Mouse (Mus musculus) thymus, postnatal 0 days (tissue): ENCODE measurements around the gene Trak1. TPM values are rescaled to one million over a fixed set of nuclear protein-coding genes. Genes with fewer than 3 reads are reported as not detected.
A peak's percentile ranks its signal among the peaks of the same experiment; 100 is the strongest.

ENCODE experiments used
- DNase-seq: peaks from one replicate; pipeline ENCODE4 v3.0.0-alpha.2; 2015; ENCODE audit warnings: low spot score
- polyA plus RNA-seq: library from polyadenylated mRNA; unstranded; fragments of >200 nt; fragmentation: Nextera tagmentation; extraction: Ambion mirVana; gene quantifications from 2 replicates; pipeline ENCODE4 v1.2.1, GENCODE M21; 2015

Trak1 gene
- polyA plus RNA-seq, 1 experiment from 2014 or later = 22.6 TPM

DNA sequence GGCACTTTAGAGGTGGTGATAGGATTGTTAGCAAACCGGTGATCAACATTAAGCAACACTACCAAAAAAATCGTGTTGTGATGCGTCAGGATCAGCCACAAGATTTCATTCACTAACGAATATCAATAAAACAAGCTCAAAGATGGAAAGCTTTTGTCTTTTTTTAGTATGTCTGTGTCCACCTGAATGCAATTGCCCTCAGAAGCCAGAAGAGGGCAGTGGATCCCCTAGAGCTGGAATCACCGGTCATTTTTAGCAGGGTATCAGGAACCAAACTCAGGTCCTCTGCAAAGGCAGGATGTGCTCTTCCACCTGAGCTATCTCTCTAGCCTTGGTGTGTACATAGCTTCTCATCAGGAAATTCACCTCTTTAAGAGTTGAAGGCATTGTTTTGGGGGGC, 177.5 kb downstream of the Trak1 start:
- no peak for DNase-seq

- no peak for DNase-seq
Measured at GRCm38 (mm10) chr9:121475488-121476452, 178.5 kb downstream of the Trak1 start.

DNA sequence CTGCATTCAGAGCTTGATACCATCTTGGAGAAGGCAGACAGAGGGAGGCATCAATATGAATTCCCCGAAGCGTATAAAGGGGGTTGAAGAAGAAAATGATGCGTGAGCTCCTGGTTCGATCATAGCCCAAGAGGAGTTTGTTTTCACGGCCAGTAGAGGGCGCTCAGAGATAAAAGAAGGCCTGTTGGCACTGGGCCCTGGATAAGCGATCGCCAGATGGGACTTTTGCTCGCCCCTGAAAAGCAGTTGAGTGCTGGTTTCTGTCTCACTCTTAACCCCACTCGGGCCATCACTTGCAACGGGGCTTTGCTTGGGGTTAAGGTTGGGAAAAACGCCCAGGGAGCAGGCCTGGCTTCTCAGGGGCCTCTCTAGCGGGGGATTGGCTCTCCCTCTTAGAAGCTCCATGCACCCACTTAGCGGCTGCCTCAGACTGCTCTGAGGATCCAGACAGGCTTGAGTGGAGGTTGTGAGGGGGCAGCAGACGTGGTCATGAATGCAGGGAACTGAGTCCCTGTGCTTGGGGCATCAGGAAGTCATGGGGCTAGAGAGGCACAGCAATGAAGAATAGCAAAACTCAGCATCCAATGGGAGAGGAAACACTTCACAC, 180.1 kb downstream of the Trak1 start:
- DNase-seq = peak; percentile 68

GRCm38 (mm10) chr9:121479453-121479852, 182.2 kb downstream of the Trak1 start:
- DNase-seq = peak; percentile 77

DNA sequence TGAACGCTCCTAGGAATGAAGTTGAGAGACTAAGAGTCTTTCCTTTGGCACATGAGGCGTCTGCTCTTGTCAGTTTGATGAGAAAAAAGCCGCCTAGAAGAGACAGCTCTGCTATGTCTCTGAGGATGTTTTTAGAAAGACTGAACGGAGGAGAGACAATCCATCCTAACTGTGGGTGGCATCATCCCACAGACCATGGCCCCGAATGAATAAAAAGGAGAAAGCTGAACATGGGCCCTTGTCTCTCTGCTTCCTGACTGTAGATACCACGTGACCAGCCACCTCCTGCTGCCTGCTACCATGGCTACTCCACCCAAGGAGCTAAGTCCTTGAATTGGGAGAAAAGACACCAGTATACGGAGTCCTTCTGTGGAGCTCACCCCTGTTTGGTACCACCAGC, 189.9 kb downstream of the Trak1 start:
- DNase-seq = no peak

DNA sequence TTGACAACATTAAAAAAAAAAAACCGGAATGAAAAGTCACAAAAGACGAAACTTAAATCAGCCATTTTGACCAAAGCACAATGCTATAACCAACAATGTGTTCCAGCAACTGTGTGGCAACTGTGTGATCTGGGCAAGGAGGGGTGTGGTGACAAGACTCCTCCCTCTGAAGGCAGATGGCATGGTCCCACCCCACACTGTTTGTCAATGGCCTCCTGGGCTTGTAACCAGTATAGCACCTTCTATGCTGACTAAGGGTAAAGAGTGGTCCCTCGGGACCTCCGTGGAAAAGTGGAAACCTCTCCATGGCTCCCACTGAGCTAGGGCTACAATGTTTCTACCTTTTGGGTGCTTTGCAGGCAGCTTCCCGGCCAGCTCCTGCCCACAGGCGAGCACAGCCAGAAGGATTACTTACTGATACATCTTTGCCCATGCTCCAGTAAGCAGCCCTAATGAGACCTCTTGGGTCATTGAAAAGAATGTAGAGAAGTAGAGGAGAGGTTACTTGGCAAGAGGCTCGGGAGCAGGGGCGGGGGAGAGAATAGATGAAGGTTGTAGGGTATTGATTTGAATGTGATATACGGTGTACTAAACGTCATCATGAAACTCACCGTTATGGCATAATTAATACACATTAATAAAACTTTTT, 194.4 kb downstream of the Trak1 start:
- DNase-seq = no peak

DNA sequence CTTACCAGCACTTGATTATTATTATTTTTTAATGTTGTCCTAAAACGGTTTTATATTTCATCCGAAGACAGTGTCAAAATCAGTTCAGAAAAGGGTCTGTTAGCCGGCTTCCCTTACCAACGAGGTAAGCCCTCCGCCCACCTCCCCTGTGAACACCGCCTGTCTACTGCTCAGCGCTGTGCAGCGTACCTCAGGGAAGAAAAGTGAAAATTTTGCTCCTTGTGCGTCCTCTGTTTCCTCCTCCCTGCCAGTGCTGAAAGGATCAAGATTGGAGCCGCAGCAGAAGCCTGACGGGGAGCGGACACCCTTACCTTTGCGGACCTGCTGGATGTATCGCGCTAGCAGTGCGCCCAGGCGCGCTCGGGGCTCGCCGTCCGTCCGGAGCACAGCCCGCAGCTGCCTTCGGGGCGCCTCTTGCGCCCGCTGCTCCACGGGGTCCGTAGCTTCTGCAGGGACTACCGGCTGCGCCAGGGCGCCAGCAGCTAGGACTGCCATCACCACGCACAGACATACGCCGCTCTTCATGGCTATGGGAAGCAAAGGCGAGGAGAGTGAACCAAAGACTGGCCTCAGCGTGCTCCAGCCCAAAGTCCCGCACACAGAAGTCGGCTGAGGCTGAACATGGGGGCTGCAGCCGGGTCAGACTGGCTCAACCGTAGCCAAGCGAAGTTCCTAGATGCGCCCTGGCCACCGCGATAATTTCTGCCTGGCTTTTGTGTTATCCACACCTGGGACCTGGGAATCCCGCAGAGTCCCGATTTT, 196.9 kb downstream of the Trak1 start:
- DNase-seq = no peak

DNA sequence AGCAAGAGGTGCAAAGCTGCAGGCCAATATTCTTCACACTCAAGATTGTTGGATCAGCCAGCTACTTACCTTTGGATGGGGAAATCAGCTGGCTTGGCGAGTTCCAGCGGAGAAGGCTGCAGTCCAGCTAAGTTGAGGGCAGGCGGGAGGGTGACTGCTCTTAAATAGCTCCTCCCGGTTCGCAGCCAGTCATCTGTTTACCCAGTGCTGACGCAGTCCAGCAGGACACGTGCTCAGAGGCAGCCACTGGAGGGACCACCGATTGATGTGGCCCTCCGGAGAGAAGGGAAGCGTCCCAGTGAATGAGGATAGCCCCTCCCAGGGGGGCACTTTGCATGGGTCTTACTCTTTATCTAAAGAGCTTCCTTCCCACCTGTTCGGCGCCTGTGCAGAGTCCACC, 198.2 kb downstream of the Trak1 start, which contains the start of gene Cck:
TSS of gene Cck (minus strand) at position 166 of the 400 bp plus-strand sequence.
- DNase-seq = no peak

DNA sequence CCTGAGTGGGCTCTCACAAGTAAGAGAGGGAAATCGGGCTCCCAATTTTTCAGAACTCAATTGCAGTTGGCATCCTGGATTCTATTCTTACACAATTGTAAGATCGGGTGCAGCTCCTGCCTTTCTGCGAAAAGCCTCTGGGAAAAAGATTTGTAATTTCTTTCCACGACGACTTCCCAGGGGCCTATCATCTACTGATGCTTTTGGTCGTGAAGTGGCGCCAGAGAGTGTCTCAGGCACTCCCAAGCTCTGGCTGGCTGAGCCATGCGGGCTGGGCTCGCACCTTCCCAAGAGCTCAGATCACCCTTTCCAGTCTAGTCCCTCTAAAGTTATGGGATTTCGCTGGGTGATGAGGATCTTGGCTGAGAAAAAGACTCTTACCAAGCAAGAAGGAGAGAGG, 198.8 kb downstream of the Trak1 start:
- no peak for DNase-seq

DNA sequence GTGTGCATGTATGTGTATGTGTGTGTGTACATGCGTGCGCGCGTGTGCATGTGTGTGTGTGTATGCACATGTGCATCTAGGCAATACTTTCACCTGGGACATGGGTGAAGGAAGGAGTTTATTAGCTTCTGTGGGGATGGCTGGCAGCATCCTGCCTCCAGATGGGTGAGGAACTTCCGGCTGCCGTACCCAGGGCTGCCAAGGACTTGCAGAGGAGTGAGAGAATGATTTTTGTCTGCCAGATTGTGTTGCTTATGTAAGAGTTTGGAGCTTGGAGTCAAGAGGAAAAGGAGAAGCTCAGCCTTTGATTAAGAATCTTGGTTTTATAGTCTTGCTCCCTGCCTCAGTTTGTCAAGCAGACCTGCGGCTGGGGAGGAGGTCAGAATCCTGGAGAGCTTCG, 208.0 kb downstream of the Trak1 start:
- no peak for DNase-seq

DNA sequence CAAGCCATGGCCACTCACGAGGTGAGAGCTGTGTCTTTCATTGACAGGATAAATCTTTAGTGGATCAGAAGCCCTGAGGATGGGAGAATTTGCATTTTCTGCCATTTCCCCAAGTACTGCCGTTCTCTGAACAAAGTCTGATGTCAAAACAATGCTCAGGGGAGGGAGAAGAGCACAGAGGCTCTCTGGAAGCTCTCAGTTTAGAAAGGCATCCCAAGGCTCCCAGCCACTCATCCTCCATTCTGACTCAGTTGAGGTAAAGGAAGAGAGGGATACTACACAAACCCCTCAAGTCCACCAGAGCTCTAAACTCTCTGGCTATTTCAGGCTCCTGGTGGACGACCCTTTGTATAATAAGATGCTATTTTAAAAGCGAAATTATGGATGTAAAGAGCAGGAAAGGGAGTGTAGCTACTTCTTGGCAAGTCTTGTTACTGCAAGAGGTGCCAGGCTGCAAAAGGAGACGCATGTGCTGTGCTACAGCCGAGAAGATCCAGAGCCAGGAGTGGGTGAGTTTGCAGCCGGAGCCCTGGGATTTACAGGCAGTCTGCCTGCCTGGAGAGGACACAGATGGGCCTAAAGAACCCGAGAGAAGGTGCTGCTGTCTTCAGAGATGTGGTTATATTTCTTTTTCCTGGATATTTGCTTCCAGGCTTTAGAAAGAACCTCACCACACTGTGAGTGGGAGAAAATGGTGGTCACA, 209.3 kb downstream of the Trak1 start:
- no peak for DNase-seq

- DNase-seq = no peak
Measured at GRCm38 (mm10) chr9:121511911-121512310, 214.6 kb downstream of the Trak1 start.

DNA sequence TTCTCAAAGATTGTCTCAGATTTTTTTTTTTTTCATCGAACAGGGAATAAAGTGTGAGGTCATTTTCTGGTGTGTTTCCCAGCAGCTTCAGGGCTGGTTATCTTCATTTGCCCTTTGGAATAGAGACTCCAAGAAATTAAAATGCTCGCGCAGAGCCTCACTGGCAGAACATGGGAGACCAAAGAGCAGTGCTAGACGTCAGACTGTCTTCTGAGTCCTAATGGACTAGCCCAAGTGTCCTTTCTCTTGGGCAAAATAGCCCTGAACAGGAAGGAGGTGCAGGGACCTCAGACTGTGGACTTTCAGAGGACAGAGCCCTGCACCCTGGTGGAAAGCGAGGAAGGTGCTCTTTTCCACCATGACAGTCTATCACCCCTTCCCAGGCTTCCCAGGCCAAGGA, 217.2 kb downstream of the Trak1 start:
- DNase-seq = no peak

GRCm38 (mm10) chr9:121520047-121520446, 222.7 kb downstream of the Trak1 start:
- no peak for DNase-seq

Other genes with a start within 250 kb of the Trak1 start
- 55.5 and 65.0 TPM in 2 replicates for gene Ulk4, start 20.3 kb upstream of the Trak1 start, polyA plus RNA-seq
- 4.3 and 4.6 TPM in 2 replicates for gene Cck, start 198.2 kb downstream of the Trak1 start, polyA plus RNA-seq